Mouse (Mus musculus): ENCODE data around the gene Dusp3.

DNA sequence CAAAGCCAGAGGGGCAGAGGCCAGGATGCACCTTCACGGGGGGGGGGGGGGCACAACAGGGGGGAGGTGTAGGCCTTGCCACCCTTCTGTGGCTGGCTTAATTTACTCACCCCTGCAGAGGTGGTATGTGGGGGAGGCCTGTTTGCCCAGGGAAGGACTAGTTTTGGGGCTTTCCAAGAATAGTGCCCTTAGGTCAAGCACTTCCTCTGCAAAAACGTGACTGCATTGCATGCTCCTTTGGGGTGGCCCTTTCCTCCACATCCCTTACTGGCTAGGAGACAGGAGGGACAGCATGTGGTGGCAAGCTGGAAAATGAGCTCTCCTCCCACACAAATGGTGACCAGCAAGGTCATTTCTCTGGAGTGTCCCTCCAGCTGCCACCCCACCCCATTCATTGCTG, 21.3 kb downstream of the Dusp3 start:
- no peak for TF ChIP-seq CTCF (IDR thresholded peaks at IDR 0.05; ENCODE audit: extremely low read depth, insufficient read length, insufficient replicate concordance, low read depth, low read length)
- no peak for TF ChIP-seq POLR2A (IDR thresholded peaks at IDR 0.05; ENCODE audit: low read depth, low read length)

All from small intestine, adult 2 months (tissue).